Mouse (Mus musculus): Measurements from ENCODE around the gene Thbs1. TPM values are rescaled to one million over a fixed set of nuclear protein-coding genes. Genes with fewer than 3 reads are reported as not detected.
"Not testable (repeated sequence)": the region's sequence is repeated elsewhere in the genome, so short reads cannot be mapped to it uniquely, and the experiment has no call there.

The Thbs1 gene
- total RNA-seq, 2 experiments from 2014 or later: 19.9 to 31.9 TPM

- DNase-seq: no peak
These were observed 3.0 kb downstream of the Thbs1 start for GRCm38 (mm10) chr2:118114671-118115070.

- DNase-seq: no peak
These were observed 4.0 kb downstream of the Thbs1 start for GRCm38 (mm10) chr2:118115647-118116046.

DNA sequence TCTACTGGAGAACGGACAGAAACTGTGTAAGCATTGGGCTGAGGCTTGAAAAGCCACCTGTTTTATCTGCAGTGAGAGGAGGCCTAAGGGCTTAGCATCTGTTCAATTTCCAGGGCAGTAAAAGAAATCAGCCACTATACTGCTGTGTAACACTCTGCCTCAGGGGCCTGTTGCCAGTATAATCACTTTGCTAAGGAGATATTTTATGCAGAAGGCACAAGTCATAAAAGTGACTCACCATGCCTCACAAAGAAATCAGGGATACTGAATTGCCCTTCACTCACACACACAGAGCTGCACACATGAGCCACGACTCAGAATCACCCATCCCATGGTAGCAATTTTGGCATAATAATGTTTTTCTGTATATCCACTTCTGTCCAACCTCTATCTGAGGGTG lies 4.5 kb downstream of the Thbs1 start:
- DNase-seq: peak; percentile 18

GRCm38 (mm10) chr2:118116754-118117290 lies 5.1 kb downstream of the Thbs1 start:
- DNase-seq: no peak

DNA sequence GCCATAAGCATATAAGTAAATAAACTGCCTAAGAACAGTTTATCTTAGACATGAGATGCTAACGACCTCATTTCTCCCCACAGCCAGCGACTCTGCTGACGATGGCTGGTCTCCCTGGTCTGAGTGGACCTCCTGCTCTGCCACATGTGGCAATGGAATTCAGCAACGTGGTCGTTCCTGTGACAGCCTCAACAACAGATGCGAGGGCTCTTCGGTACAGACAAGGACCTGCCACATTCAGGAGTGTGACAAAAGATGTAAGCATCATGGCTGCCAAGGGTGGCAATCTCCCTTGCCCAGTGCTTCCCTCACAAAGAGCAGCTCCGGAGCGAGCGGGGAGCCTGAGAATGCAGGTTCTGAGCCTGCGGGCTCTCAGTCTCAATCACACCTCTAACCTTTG lies 5.7 kb downstream of the Thbs1 start:
- no peak for DNase-seq

DNA sequence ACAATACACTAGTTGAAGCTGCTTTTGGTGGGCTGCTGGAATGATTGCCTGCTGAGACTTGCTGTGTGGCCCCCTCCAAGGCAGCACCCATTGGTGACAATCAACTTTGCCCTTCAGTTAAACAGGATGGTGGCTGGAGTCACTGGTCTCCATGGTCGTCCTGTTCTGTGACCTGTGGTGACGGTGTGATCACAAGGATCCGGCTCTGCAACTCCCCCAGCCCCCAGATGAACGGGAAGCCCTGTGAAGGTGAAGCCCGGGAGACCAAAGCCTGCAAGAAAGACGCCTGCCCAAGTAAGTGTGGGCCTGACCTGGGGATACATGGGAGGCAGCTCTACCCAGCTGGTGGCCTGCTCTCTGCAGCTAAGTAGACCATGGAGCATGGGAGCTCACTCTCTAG lies 6.4 kb downstream of the Thbs1 start:
- DNase-seq: no peak

DNA sequence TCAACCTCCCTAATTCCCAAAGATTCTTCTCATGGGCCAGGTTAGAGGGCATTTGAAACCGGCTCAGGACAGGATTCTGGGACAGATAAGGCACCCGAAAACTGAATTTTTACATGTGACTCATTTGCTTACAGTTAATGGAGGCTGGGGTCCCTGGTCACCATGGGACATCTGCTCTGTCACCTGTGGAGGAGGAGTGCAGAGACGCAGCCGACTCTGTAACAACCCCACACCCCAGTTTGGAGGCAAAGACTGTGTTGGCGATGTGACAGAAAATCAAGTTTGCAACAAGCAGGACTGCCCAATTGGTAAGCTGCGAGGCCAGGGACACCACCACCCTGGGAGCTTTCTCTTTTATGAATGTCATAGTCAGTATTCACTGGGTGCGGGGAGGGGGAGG lies 6.8 kb downstream of the Thbs1 start:
- DNase-seq: no peak

- no peak for DNase-seq
These were observed 8.0 kb downstream of the Thbs1 start for GRCm38 (mm10) chr2:118119684-118120083.

- DNase-seq: no peak
These were observed 8.4 kb downstream of the Thbs1 start for GRCm38 (mm10) chr2:118120095-118120494.

DNA sequence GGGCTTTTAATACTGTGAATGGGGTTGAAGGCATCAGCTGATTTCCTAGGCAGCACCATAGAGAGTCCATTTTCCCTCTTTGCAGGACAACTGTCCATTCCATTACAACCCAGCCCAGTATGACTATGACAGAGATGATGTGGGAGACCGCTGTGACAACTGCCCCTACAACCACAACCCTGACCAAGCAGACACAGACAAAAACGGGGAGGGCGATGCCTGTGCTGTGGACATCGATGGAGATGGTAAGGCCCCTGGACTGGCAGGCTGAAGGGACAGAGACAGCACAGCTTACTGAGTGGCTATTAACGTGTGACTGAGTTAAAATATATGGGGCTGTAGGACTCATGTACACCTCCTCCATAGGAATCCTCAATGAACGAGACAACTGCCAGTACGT lies 9.1 kb downstream of the Thbs1 start:
- DNase-seq: no peak

DNA sequence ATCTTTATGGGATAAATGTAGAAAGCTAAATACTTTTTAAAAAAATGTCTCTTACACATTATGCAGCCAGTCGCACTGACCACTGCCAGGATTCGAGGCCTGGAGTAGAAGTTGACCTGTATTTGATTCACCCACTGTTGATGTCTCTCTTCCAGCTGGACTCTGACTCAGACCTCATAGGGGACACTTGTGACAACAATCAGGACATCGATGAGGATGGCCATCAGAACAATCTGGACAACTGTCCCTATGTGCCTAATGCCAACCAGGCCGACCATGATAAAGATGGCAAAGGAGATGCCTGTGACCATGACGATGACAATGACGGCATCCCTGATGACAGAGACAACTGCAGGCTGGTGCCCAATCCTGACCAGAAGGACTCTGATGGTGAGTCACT lies 10.6 kb downstream of the Thbs1 start:
- no peak for DNase-seq

DNA sequence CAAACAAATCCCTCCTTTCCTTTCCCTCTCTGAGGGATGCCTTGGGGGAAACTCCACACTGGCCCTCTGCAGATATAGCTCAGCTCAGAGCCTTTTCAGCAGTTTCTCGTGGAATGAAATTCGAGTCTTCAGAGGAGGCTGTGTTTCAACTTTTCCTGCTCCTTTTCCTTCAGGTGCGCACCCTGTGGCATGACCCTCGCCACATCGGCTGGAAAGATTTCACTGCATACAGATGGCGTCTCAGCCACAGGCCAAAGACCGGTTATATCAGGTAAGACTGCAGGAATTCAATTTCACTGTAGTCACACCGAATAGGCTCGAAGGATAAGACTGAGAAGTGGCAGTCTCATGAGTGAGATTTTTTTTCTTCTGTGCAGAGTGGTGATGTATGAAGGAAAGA lies 12.1 kb downstream of the Thbs1 start:
- no peak for DNase-seq

- DNase-seq: no peak
These were observed 12.8 kb downstream of the Thbs1 start for GRCm38 (mm10) chr2:118124437-118124836.

DNA sequence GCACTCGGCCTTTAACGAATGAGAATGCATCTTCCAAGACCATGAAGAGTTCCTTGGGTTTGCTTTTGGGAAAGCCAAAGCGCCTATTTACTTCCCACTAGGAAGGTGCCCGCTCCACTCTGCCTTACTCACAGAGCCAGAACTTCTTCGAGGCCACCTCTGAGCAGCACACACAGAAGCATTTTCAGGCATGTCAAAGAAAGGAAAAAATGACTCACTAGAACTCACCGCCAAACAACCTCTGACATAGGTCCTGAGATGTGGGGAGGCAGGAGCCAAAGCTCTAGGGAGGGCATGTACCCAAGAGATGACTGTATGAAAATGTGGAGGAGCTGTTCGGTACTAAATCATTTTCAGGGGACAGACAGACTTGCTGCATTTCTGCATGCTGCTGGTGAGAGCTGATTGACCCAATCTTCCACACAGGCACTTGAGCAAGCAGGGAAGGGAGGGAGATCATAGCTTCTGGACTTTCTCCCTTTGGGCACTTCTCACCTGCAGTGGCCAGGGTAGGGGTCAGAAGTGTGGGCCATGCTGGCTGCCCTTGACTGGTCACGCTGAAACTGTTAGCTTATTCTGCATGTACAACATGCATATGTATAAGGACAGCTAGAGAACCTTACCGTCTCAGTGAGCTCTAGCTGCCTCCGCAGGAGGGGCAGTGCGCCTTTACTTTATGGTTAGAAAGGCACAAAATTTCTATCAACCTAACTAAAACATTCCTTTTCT lies 13.7 kb downstream of the Thbs1 start:
- no peak for DNase-seq

DNA sequence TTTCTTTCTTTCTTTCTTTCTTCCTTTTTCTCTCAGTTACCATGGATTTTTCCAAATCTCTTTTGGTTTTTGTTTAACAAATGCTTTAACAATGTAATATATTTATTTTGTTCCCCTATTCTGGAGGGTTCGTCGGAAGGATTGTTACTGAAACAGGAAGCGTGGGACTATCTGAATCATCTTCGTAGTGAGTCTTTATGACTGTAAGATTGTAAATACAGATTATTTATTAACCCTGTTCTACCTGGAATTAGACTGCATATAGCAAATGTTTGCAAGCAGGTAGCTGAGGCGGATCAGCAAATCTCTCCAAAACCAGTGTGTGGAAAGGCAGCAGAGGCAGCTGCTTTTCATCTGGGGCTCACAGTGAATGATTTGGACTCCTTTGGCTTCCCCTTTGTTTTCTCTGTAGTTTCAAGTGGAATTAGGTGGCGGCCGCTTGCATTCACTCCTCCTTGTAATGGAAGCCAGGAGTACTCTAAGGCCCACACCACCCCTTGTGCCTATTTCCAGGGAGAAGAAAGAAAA lies 14.3 kb downstream of the Thbs1 start:
- DNase-seq: no peak

DNA sequence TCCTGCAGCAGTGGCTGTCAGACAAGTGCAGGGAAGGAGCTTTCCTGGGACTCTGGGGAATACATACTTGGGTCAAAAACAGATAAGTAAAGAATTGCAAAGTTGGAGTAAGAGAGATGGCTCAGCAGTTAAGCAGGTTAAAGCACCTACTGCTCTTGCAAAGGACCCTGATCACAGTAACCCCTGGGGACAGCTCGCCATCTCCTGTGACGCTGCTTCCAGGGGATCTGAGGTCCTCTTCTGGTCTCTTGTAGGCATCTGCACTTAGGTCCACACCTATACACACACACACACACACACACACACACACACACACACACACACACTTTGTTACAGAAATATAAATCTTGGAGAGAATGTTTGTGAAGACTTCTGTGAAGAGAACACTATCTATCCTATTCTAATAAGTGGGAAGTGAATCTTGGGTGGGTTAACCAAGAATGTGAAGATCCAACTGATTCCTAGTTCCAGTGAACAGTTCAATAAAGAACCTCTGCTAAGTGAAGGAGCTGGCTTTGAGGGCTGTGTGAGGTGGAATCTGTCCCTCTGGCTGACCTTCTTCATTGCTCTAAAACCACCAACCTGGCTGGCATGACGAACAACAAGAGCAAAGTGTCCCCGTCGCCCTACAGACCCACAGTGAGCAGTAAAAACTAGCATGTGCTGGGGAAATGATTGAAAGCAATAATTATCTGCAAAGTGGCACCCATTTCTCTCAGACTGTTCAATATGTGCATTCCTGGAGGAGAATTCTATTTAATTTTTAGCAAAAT lies 16.0 kb downstream of the Thbs1 start:
- DNase-seq: no peak

DNA sequence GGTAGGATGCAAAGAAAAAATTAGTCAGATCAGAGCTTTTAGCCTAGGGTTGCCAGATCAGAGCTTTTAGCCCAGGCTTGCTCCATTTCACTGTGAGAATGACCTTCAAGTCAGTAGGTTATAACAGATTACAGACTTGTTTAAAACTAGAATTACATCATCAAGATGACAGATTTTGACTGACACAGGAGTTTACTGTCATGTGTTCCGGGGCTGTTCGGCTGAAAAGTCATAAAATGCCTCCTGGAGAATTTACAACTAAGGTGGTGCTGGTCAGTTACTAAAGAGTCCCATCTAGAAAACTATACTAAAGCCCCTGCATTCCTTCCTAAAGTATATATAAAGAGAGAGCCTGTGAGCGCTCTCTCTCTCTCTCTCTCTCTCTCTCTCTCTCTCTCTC lies 16.6 kb downstream of the Thbs1 start:
- no peak for DNase-seq

DNA sequence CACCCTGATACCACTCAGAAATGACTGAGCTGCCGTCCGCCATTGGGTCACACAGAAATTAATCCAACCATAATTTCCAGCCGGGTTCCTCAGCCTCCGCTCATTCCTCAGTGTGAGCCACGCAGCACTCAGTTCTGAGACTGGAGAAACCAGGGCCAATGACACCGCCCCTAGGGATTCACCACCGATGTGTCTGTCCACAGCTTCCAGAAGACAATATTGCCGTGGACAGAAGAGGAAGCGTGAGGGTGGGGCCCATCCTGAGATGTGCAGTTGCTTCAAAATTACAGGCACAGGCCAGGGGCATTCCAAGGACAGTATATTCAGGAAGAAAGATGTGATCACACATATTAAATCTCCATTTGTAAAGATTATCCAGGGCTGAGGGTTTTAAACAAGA lies 25.4 kb downstream of the Thbs1 start:
- no peak for DNase-seq

DNA sequence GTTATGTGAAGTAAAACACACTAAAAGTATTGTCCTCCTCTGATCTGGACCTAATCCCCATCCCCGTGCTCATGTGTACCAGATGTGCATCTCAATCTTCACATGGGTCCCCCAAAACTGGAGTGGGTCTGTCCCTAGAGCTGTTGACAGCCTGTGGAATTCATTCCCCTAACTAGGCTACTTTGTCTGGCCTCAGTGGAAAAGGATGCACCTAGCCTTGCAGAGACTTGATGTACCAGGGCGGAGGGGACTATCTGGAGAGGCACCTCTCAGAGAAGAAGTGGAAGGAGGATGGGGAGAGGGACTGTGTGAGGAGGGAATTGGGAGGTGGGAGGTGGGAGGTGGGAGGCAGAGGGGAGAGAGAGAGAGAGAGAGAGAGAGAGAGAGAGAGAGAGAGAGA lies 26.1 kb downstream of the Thbs1 start:
- no peak for DNase-seq

- DNase-seq: no peak
These were observed 27.6 kb downstream of the Thbs1 start for GRCm38 (mm10) chr2:118139261-118139660.

GRCm38 (mm10) chr2:118141651-118142050 lies 30.0 kb downstream of the Thbs1 start:
- no peak for DNase-seq

DNA sequence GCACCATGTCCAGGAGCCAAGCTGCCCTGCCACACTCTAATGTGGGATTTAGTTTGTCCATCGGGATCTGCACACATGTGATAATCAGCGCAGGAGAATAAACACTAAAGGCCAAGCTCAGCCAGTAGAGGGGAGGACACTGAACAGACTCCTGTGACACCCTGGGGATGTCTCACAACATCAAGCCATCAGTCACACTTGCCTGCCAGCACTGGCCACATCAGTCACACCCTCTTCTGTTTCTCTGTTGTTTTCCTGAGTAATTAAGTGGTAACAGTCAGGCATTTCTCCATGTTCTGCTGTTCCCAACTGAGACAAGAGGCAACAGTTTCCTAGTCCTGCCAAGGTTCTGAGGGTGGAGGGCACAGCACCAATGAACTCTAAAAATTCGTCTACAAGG lies 36.1 kb downstream of the Thbs1 start:
- not testable (repeated sequence) for DNase-seq

Measured in adrenal gland, postnatal 10 days (tissue).